Mouse (Mus musculus): ENCODE data around the gene Cdk19.

Gene Cdk19

GRCm38 (mm10) chr10:40444586-40444985 lies 105.2 kb downstream of the Cdk19 start:
- no peak for DNase-seq

- DNase-seq, result no peak
Measured at GRCm38 (mm10) chr10:40446088-40446604, 106.8 kb downstream of the Cdk19 start.

- DNase-seq, result peak; percentile 40
Measured at GRCm38 (mm10) chr10:40446630-40447029, 107.3 kb downstream of the Cdk19 start.

- DNase-seq, result no peak
Measured at GRCm38 (mm10) chr10:40447295-40447694, 107.9 kb downstream of the Cdk19 start.

DNA sequence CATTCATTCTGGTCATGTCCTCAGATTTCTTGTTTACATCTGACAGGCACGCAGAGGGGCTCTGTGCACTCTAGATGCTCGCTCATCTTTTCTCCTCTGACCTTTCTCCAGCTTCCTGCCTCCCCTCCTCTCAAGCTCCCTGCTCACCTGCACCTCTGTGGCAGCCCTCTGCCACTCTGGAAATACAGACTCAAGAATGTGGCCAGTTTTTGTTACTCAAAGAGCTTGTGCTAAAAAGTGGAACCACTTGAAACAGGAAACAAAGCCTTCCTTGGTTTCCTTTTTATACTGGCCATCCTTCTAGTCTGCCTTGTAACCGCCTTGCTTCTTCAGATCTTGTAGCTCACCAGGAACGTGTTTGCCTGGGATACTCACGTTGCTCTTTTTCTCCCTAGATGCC lies 108.6 kb downstream of the Cdk19 start:
- DNase-seq, result no peak

DNA sequence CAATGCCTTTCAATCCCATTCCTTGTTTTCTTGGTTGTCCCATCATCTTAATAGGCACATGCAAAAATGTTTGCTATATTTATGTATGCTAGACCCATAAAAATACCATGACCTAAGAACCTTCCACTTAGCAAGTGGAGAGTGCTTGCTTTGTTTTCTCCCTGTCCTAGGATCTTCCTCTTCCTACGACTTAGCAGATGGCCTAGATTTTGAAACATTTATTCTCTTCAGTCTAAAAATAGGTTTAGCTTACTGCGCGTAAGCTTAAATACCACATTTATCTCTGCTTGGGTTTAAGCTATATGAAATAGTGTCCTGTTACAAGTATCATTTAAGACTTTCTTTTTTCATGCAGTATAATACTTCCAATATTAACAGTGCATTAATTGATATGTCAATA lies 109.1 kb downstream of the Cdk19 start:
- no peak for DNase-seq

GRCm38 (mm10) chr10:40449571-40449970 lies 110.2 kb downstream of the Cdk19 start:
- no peak for DNase-seq

DNA sequence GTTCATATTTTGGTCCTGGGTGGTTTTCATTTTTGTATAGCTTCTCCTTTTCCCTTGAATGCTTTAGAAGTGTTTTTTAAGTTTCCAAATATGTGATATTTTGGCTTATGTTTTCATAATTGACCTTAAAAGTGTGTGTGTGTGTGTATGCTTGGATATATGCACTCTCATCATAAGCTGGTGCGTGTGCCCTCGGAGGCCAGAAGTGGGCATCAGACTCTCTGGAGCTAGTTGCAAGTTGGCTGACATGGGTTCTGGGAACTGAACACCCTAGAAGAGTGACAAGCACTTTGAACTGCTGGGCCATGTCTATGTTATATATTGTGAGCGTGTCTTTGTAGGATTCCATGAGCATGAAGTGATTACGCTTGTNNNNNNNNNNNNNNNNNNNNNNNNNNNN lies 110.8 kb downstream of the Cdk19 start:
- no peak for DNase-seq

DNA sequence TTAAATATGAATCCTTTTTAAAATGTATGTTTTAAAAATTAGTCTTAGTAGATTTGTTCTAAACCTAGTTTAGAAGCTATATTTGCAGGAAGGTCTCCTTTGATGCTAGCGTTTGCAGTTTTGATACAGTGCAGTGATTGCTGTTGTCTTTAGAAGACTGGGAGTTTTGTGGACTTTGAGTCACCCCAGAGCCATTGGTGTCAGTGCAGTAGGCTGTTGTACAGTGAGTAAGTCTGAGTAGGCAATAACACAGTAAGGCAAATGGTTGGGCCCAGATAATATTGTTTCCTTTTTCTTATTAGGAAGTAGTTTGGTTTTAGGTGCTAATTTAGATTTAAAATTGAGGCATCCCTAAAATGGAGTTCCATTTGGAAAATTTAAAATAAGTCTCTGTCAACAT lies 117.8 kb downstream of the Cdk19 start:
- DNase-seq, result no peak

- DNase-seq, result no peak
Measured at GRCm38 (mm10) chr10:40459141-40459540, 119.8 kb downstream of the Cdk19 start.

DNA sequence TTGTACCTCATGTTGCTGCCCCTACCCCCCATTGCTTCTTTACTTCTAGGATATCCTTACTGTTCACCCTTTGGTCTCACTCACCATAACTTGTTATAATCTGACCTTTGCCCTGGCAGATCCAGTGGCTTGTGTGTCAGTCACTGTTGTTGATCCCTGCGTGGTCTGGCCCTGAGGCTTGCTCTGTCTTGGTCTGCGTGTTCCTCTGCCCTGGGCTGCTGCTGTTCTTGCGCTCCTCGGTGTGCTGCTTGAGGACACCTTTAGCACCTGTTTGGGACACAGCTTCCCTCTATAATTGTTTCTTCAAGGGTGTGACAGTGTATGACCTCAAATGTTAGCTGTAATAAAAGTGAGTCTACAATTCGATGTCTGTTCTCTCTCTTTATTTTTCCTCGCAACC lies 122.0 kb downstream of the Cdk19 start:
- DNase-seq, result no peak

- DNase-seq, result no peak
Measured at GRCm38 (mm10) chr10:40462257-40462656, 122.9 kb downstream of the Cdk19 start.

DNA sequence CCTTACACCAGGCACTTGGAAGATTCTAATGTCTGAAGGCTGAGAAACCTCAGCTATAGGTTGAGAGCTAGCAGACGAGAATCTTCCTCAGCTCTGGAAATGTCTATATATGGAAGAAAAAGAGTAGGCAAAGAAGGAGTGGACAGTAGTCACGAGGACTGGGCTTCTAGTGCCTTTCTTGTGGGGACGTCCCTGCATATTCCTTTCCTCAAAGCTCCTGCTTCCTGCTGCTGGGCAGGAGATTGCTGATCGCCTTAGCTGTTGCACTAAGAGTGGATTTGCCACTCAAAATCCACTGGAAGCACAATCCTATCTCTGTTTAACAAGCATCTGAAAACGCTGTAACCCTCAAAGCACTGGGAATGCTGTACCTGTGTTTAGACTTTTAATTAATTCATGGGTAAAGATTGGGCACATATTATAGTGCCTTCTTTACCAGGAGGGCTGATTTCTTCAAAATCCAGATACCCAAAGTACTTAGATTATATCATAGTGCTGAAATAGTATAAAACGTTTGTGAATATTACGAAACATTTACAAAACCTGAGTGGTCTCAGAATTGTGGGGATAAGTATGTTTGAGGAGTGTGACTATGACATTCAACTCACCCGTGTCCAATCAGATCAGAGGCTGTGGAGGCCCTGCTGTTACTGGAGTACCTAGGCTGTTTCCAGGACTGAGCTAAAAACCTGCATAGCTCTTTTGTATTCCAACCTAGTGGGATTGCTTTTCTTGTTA lies 128.0 kb downstream of the Cdk19 start:
- no peak for DNase-seq

GRCm38 (mm10) chr10:40467912-40468254 lies 128.5 kb downstream of the Cdk19 start:
- no peak for DNase-seq

GRCm38 (mm10) chr10:40469145-40469544 lies 129.8 kb downstream of the Cdk19 start:
- DNase-seq, result no peak

DNA sequence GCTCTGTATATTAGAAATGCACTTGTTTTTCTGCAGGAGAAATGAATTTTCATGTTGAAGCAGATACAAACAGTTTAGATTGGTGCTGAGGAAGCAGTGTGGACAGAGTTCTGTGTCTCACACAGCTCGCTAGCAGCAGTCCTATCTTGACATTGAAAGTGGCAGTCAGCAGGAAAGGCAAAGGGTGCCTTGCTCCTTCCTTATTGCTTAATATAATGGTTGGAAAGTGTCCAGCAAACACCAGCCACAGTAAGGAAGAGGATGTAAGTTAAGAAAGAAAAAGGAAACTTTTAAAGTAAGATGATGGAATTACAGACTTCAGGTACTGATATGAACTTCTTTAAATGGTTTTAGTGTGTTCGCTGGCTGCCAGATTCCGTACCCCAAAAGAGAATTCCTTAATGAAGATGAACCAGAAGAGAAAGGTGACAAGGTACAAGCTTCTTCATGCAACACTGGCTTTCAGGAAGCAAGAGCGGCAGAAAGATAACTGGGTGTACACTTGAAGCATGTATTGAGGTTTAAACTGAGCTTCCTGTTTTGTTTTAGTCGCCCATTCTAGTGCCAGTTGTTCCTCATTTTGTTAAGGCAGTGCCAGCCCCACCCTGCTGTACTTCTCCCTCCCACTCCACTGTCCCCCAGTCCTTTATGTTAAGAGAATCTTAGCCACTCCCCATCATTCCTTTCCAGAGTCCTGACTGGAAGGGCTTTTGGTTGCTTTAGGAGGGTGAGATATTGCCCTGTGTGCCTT lies 137.3 kb downstream of the Cdk19 start:
- no peak for DNase-seq

DNA sequence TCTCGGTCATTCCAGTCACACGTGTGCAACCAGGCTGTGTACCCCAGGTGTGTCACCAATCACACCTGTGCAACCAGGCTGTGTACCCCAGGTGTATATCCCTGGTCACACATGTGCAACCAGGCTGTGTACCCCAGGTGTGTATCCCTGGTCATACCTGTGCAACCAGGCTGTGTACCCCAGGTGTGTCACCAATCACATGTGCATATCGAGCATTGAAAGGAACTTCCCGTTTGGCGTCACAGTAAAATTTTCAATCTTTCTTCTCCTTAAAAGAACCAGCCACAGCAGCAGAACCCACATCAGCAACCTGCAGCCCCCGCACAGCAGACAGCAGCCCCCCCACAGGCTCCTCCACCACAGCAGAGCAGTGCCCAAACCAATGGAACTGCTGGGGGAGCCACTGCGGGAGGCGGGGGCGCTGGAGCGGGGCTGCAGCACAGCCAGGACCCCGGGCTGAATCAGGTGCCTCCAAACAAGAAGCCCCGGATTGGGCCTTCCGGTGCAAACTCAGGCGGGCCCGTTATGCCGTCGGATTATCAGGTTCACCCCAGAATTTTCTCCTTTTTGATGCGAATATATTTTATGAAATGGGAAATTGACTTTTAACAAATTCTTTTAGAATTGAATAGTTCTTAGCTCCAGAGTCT lies 138.2 kb downstream of the Cdk19 start:
- no peak for DNase-seq

- DNase-seq, result no peak
Measured at GRCm38 (mm10) chr10:40478626-40479025, 139.3 kb downstream of the Cdk19 start.

DNA sequence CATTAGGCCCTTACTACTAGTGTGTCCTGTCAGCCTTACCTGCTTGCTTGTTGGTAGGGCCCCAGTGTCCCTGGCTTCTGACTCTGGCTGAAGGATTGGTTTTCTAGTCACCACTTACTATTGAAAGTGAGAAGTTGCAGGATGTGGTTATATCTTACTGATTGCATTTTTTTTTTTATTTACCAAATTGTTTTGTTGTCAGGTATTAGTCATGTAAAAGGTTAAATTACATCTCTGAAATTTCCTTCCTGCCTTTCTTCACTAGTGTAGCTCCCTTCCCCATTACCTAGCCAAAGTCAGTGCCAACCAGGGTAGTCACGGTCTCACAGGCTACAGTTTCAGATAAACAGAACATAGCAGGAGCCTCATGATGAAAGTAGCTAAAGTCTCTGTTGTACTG lies 139.9 kb downstream of the Cdk19 start:
- no peak for DNase-seq

- no peak for DNase-seq
Measured at GRCm38 (mm10) chr10:40479621-40480193, 140.3 kb downstream of the Cdk19 start.

- DNase-seq, result no peak
Measured at GRCm38 (mm10) chr10:40481534-40481933, 142.2 kb downstream of the Cdk19 start.

GRCm38 (mm10) chr10:40482285-40482684 lies 142.9 kb downstream of the Cdk19 start:
- DNase-seq, result no peak

- DNase-seq, result no peak
Measured at GRCm38 (mm10) chr10:40489086-40489796, 149.9 kb downstream of the Cdk19 start.
